Mouse (Mus musculus) kidney, embryonic 14.5 days (tissue): Measurements from ENCODE around the gene Spred3. TPM values are rescaled to one million over a fixed set of nuclear protein-coding genes. Genes with fewer than 3 reads are reported as not detected.

ENCODE experiments used
- ATAC-seq: fragments of 200-750 bp; cut with Nextera tagmentation; 2 replicates; pipeline ENCODE4 v1.8.0; 2017; ENCODE audit warnings: moderate number of reproducible peaks, mild to moderate bottlenecking, moderate TSS enrichment, moderate library complexity; ENCODE audit not compliant: low FRiP score, low TSS enrichment
- H3K27ac ChIP-seq: fragments of 300-500 bp; sonication (generic); 2 replicates; pipeline ENCODE4 v1.5.1; 2014; ENCODE audit warnings: low read depth, mild to moderate bottlenecking, low read length, moderate library complexity, mixed read lengths
- H3K27me3 ChIP-seq: fragments of 300-500 bp; sonication (generic); 2 replicates; pipeline ENCODE4 v1.6.1; 2014; ENCODE audit warnings: mild to moderate bottlenecking, low read length; ENCODE audit not compliant: control insufficient read depth, insufficient read depth
- H3K36me3 ChIP-seq: fragments of 300-500 bp; sonication (generic); 2 replicates; pipeline ENCODE4 v1.6.1; 2014; ENCODE audit warnings: low read length, mixed read lengths; ENCODE audit not compliant: control insufficient read depth, insufficient read depth
- H3K4me1 ChIP-seq: fragments of 300-500 bp; sonication (generic); 2 replicates; pipeline ENCODE4 v1.6.1; 2014; ENCODE audit warnings: low read length, mixed read lengths; ENCODE audit not compliant: control insufficient read depth, insufficient read depth
- H3K4me2 ChIP-seq: fragments of 300-500 bp; sonication (generic); replicated peaks from 2 replicates; pipeline ENCODE4 v1.6.1; 2014; ENCODE audit warnings: low read depth, mild to moderate bottlenecking, low read length
- H3K4me3 ChIP-seq: fragments of 300-500 bp; sonication (generic); 2 replicates; pipeline ENCODE4 v1.5.1; 2014; ENCODE audit warnings: mild to moderate bottlenecking, low read length
- H3K9ac ChIP-seq: fragments of 300-500 bp; sonication (generic); 2 replicates; pipeline ENCODE4 v1.6.1; 2014; ENCODE audit warnings: low read depth, mild to moderate bottlenecking, low read length, moderate library complexity
- H3K9me3 ChIP-seq: fragments of 300-500 bp; sonication (generic); 2 replicates; pipeline ENCODE4 v1.6.1; 2016; ENCODE audit warnings: low read length; ENCODE audit not compliant: control insufficient read depth
- WGBS: fragments of 180-500 bp; shearing (Covaris S2); extraction: QIAGEN DNeasy Blood & Tissue Kit; methylation state at CpG from one replicate; pipeline ENCODE4 v1.1.7; 2014; 5-methylcytosine and 5-hydroxymethylcytosine counted together
- polyA plus RNA-seq: library from polyadenylated mRNA; unstranded; fragments of >200 nt; fragmentation: Nextera tagmentation; extraction: Ambion mirVana; gene quantifications from 2 replicates; pipeline ENCODE4 v1.2.1, GENCODE M21; 2014

Spred3 gene
- polyA plus RNA-seq, 1 experiment from 2014 or later, result 6.4 TPM

DNA sequence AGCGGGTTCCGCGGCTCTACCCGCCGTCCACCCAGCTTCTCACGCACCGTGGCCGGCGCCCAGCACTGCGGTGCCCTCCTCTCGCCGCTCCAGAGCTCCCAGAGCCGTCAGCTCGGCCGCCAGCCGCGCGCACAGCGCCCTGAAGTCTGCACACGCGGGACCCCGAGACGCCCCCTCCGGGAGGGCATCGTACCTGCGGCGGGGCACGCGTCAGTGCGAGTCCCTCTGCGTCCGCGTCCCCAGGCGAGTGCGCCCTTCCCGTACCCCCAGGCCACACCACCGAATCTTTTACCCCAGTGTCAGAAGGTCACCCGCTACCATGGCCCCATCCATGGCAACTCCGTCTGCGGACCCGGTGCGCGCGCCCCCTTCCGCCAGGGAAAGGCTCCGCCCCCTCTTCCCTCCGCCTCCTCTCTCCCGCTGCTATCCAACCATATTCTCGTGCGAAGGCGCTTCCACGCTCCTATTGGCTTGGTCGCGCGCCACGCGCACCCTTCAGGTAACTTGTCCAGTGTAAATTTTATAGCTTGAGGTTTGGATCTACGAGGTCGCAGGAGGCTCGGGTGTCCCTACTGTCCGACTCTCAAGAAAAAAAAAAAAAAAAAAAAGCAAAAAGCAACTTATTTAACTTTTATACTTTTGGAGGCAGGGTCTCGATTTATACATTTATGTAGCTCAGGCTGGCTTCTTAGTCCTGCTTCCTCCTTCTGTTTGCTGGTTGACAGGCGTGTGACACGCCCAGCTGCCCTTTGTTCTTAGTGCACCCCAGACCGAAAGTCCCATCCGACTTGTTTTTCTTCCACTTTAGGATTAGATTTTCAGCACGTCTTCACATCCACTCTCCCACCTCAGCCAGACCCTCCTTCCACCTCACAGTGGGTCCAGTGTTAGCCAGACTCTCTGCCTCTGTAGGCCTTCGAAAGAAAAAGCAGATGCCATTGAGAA lies 14.1 kb downstream of the Spred3 start, which contains the start of gene Fam98c:
TSS of gene Fam98c (minus strand) at position 397 of the 945 bp plus-strand sequence.
- no peaks in the 10 kb centered on the region for H3K36me3 ChIP-seq
- H3K27me3 ChIP-seq, result 0 out of 2 replicates have a peak, but pooled peaks cover 4% of the 10 kb centered on the region
- H3K9me3 ChIP-seq, result no peaks in the 10 kb centered on the region
- H3K4me1 ChIP-seq, result no peaks in the 10 kb centered on the region
- 4% methylated on average over 63 of the region's 68 CpGs for WGBS
- peak within 1 kb of the TSS; percentile 98 for H3K4me2 ChIP-seq
- peak within 1 kb of the TSS; percentile 78 for H3K27ac ChIP-seq
- H3K4me3 ChIP-seq, result peak within 1 kb of the TSS; percentile 88
- ATAC-seq, result peak; percentile 84
- peak within 1 kb of the TSS; percentile 77 for H3K9ac ChIP-seq

DNA sequence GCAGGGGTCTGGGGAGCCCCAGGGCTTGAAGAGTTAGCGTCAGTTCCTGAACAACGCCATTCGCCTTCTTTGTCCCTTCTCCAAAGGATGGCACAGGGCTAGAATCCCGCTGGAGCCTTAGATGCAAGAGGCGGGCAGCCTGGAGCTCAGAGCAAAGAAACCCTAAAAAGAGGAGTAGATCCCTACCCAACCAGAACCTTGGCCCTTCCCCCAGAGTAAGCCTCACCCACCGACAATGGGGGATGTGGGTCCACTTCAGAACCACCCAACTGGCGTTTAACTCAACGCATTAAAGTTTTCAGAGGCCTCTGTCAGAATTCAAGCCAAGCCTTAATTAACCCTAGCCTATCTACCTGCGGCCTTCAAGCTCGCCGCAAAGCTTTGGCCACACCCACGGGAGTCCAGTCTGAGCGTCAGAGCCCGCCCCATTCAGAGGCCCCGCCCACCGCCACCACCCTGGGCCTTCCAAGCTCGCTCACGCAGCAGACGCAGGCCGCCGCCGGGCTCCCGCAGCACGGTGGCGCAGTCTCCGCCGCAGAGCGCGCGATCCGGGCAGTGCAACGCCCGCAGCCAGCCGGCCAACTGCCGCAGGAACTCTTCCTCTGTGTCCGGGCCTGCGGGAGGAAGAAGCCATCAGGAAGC lies 14.9 kb downstream of the Spred3 start:
- H3K36me3 ChIP-seq, result no peaks in the 10 kb centered on the region
- H3K4me1 ChIP-seq, result no peaks in the 10 kb centered on the region
- 9% methylated on average over 34 of the region's 37 CpGs for WGBS
- H3K9me3 ChIP-seq, result no peaks in the 10 kb centered on the region
- peak; percentile 87 for ATAC-seq
- H3K4me2 ChIP-seq, result peak overlapping the region; percentile 98
- peak overlapping the region; percentile 88 for H3K4me3 ChIP-seq
- peak overlapping the region; percentile 77 for H3K9ac ChIP-seq
- 0 out of 2 replicates have a peak, but pooled peaks cover 4% of the 10 kb centered on the region for H3K27me3 ChIP-seq
- H3K27ac ChIP-seq, result peak overlapping the region; percentile 78

DNA sequence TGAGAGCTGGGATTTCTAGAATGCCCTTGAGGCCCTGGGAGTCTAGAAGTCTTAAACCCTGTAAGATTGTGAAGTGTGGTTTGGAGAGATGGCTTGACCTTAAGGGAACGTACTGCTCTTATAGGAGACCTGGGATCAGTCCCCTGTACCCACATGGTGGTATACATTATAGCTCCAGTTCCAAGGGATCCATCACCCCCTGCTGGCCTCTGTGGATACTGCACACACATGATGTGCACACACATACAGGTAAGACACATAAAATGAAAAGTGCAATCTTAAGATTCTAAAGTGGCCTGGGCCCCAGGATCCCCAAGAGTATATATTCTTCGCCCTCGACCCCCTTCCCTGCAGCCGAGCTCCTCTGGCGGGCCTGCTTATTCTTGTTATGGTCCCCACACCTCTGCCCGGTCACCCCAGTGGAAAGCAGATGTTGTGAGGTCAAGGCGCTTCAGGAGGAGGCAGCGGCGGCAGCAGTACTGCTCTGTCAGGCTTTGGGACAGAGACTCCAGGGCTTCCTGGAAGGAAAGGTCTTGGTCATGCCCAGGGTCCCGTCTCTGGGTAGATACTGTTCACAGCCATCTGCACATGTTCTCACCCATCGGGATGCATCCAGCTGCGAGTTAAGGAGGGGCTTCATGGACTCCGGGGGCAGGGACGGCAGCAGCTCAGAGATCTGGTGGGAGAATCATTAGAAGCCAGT lies 16.0 kb downstream of the Spred3 start:
- Histone ChIP-seq H3K36me3 (no peaks in the 10 kb centered on the region), H3K9me3 (no peaks in the 10 kb centered on the region), H3K4me3 (no peak overlapping the region), H3K9ac (no peak overlapping the region), H3K4me1 (no peaks in the 10 kb centered on the region), H3K4me2 (no peak overlapping the region), H3K27ac (no peak overlapping the region), H3K27me3 (0 out of 2 replicates have a peak, but pooled peaks cover 3% of the 10 kb centered on the region)
- ATAC-seq, result no peak
- 97% methylated on average over 14 of the region's 14 CpGs for WGBS

DNA sequence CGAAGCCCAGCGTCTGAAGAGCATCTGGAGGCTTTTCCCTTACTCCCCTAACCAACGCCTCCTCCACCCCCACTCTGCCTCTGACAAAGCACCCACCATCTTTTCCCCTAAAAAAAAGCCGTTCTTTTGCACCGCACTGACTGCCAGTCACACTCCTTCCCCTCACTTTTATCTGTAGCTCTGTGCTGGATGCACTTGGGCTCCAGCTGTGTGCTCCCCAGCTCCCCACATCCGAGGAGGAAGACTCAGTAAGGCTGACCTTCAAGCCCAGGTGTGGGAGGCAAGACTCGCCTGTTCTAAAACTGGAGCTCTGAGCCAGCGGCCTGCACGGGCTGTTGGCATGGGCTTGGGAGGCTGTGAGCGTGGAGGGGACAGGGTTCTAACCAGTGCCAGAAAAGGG lies 18.7 kb downstream of the Spred3 start:
- ATAC-seq, result no peak
- no peak overlapping the region for H3K9ac ChIP-seq
- no peaks in the 10 kb centered on the region for H3K27me3 ChIP-seq
- H3K4me1 ChIP-seq, result no peaks in the 10 kb centered on the region
- H3K4me2 ChIP-seq, result no peak overlapping the region
- 62% methylated on average over 10 of the region's 10 CpGs for WGBS
- no peak overlapping the region for H3K4me3 ChIP-seq
- H3K9me3 ChIP-seq, result no peaks in the 10 kb centered on the region
- H3K36me3 ChIP-seq, result no peaks in the 10 kb centered on the region
- no peak overlapping the region for H3K27ac ChIP-seq

DNA sequence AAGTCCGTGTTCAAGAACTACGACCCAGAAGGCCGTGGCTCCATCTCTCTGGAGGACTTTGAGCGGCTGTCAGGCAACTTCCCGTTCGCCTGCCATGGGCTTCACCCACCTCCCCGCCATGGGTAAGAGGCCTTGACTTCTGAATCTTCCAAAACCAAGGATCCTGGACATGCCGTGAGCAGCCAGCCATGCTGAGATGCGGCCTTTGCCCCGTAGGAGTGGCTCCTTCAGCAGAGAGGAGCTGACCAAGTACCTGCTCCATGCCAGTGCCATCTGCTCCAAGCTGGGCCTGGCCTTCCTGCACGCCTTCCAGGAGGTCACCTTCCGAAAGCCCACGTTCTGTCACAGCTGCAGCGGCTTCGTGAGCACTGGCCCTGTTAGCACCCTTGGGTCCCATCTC lies 21.4 kb downstream of the Spred3 start:
- no peak overlapping the region for H3K9ac ChIP-seq
- no peak overlapping the region for H3K27ac ChIP-seq
- ATAC-seq, result no peak
- H3K9me3 ChIP-seq, result no peaks in the 10 kb centered on the region
- H3K36me3 ChIP-seq, result no peaks in the 10 kb centered on the region
- H3K27me3 ChIP-seq, result no peaks in the 10 kb centered on the region
- no peaks in the 10 kb centered on the region for H3K4me1 ChIP-seq
- 89% methylated on average over 15 of the region's 15 CpGs for WGBS
- H3K4me3 ChIP-seq, result no peak overlapping the region
- H3K4me2 ChIP-seq, result no peak overlapping the region

DNA sequence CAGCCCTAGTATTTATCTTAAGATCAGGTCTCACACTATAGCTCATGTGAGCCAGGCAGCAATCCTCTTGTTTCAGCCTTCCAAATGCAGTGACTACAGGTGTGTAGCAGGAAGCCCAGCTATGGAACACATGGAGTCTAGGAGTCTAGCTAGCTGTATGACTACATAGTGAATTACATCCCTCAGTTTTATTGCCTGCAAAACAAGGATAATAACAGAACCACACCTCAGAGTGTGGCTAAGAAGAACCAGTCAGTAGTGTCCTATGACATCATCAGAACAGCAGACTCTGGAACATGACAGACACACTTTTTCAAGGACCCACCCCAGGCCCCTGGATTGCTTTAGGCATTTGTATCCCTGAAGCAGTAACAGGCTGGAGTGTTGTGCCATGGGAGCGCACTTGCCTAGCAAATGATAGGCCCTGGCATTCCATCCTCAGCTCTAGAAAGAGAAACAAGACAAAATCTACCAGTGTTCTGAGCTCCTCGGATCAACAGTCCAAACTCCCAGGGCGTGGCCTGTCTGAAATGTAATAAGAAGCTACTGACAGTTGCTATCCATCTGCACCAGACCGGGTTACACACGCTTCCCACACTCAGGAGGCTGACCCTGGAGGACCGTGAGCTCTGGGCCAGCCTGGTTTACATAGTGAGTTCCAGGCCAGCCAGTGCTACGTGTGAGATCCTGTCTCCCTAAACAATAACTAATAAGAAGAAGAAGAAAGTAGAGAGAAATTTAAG lies 23.4 kb downstream of the Spred3 start:
- no peak for ATAC-seq
- Histone ChIP-seq H3K4me3 (no peak overlapping the region), H3K9me3 (no peaks in the 10 kb centered on the region), H3K27ac (no peak overlapping the region), H3K36me3 (no peaks in the 10 kb centered on the region), H3K4me2 (no peak overlapping the region), H3K9ac (no peak overlapping the region), H3K4me1 (no peaks in the 10 kb centered on the region), H3K27me3 (no peaks in the 10 kb centered on the region)
- WGBS, result 69% methylated on average over 7 of the region's 7 CpGs

DNA sequence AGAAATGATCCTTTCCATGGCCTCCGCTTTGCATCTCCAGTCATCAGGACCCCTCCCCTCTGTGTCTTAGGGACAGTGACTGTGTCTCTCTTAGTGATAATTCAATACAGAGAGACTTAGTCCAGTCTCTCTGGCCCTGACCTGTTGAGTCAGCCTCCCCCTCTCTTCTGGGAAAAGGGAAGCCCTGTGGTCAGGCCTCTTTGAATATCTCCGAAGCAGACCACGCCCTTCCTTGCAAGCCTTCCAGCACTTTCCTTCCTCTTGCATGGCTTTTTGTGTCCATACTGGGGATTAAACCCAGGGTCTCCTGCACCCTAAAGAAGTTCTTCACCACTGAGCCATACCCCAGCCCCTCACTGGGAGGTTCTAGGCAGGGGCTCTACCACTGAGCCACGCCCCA lies 26.2 kb downstream of the Spred3 start:
- no peak for ATAC-seq
- H3K4me1 ChIP-seq, result no peaks in the 10 kb centered on the region
- 90% methylated on average over 4 of the region's 4 CpGs for WGBS
- no peak overlapping the region for H3K27ac ChIP-seq
- H3K36me3 ChIP-seq, result no peaks in the 10 kb centered on the region
- H3K4me3 ChIP-seq, result no peak overlapping the region
- H3K4me2 ChIP-seq, result no peak overlapping the region
- no peaks in the 10 kb centered on the region for H3K27me3 ChIP-seq
- H3K9me3 ChIP-seq, result no peaks in the 10 kb centered on the region
- H3K9ac ChIP-seq, result no peak overlapping the region

DNA sequence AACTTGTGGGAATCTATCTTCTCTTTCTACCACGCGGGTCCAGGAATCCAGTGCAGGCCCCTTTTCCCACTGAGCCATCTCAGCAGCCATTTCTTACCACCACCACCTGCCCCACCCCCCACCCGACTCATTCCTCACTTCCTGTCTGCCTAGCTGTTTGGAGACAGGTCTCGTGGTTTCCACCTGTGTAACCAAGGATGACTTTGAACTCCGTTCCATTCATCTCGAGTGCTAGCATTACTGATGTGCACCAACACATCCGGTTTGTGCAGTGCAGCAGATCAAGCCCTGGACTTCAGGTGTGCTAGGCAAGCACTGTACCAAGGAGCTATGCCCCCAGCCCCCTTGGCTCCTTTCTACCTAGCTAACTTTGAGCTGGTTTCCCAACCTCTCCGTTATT lies 28.8 kb downstream of the Spred3 start:
- no peak overlapping the region for H3K4me2 ChIP-seq
- H3K27ac ChIP-seq, result no peak overlapping the region
- H3K9me3 ChIP-seq, result no peaks in the 10 kb centered on the region
- H3K9ac ChIP-seq, result no peak overlapping the region
- no peaks in the 10 kb centered on the region for H3K4me1 ChIP-seq
- no peak for ATAC-seq
- WGBS, result 74% methylated on average over 8 of the region's 8 CpGs
- no peak overlapping the region for H3K4me3 ChIP-seq
- no peaks in the 10 kb centered on the region for H3K36me3 ChIP-seq
- H3K27me3 ChIP-seq, result no peaks in the 10 kb centered on the region
